Mouse (Mus musculus) heart, postnatal 0 days (tissue): ENCODE data around the gene Rap1gap2.

Experiments
- CTCF ChIP-seq: IDR thresholded peaks from 2 replicates; pipeline ENCODE4 v1.5.1; 2016; ENCODE audit warnings: antibody characterized with exemption, control low read depth, low read depth
- EP300 ChIP-seq: IDR thresholded peaks from 2 replicates; pipeline ENCODE4 v1.6.1; 2016; ENCODE audit warnings: antibody characterized with exemption, low read depth

- TF ChIP-seq CTCF (peak; percentile 52), EP300 (no peak)
These were observed 80.9 kb downstream of the Rap1gap2 start for GRCm38 (mm10) chr11:74529803-74530202.
